Comparison of ENCODE assay signal across 8 mouse cellular contexts in the genomic region with DNA sequence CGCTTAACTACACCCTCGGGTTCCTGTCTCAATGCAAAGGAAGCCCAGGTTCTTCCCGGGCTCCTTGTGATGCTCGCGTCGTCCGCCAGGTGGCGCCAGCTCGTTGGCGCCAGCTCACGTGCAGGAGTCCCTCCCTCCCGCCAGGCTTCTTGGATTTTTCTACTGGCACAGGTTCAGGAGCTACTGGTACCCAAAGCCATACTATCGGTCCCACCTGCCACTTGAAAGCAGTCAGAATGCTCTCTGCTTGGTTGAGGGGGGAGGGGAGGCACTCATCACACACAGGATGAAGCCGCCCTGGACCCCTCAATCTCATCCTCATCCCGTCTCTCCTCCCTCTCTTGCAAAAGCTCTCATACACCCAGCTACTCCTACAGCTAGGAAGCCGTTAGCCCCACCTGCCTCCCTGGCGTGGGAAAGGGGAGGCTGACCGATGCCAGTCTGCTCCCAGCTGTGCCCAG. TPM values are rescaled to one million over a fixed set of nuclear protein-coding genes. Genes with fewer than 3 reads are reported as not detected.
A peak's percentile ranks its signal among the peaks of the same experiment; 100 is the strongest.
DNase-seq lines count a peak whose midpoint lies in the region; ATAC-seq and TF ChIP-seq lines count a peak whose summit lies in the region.

No protein-coding gene starts in this region.

- 5% methylated on average over 18 of the region's 18 CpGs for WGBS in forebrain, postnatal 0 days
- 3% methylated on average over 18 of the region's 18 CpGs for WGBS in hindbrain, embryonic 14.5 days

- H3K9me3 ChIP-seq in forebrain, postnatal 0 days (ENCODE audit: low read length): no peaks in the 10 kb centered on the region
- H3K9me3 ChIP-seq in hindbrain, embryonic 14.5 days (ENCODE audit: control insufficient read depth, low read length): no peaks in the 10 kb centered on the region
- H3K9me3 ChIP-seq in megakaryocyte, embryonic 14.5 days: no peaks in the 10 kb centered on the region

- ATAC-seq in forebrain, postnatal 0 days: peak; percentile 30
- ATAC-seq in hindbrain, embryonic 14.5 days (ENCODE audit: low FRiP score): 0 out of 2 replicates have a peak, but pooled peaks have one; percentile 47

- peaks cover 6% of the 10 kb centered on the region; the same call in 1 of the 2 replicates for H3K4me1 ChIP-seq in forebrain, postnatal 0 days (ENCODE audit: insufficient read depth)
- peaks cover 5% of the 10 kb centered on the region for H3K4me1 ChIP-seq in hindbrain, embryonic 14.5 days (replicated peaks; ENCODE audit: control insufficient read depth, insufficient read depth, low read length)
- H3K4me1 ChIP-seq in megakaryocyte, embryonic 14.5 days: peaks cover 34% of the 10 kb centered on the region

- no peak overlapping the region for H3K27ac ChIP-seq in forebrain, postnatal 0 days (ENCODE audit: low read depth, low read length)
- no peak overlapping the region for H3K27ac ChIP-seq in hindbrain, embryonic 14.5 days

- peak; percentile 95 for TF ChIP-seq CTCF in forebrain, postnatal 0 days (IDR thresholded peaks at IDR 0.05; ENCODE audit: low read depth)

- DNase-seq in NIH3T3 (ENCODE audit: low read depth): peak; percentile 91
- peak; percentile 69 to 81 for DNase-seq in cerebellum, adult 18-20 months
- peak; percentile 93 for DNase-seq in forebrain, postnatal 0 days
- peak; percentile 88 for DNase-seq in hindbrain, embryonic 14.5 days (ENCODE audit: low spot score)
- DNase-seq in left cerebral cortex, adult 18-20 months (ENCODE audit: low spot score in 2 of 2): peak; percentile 78 to 82
- peak; percentile 81 for DNase-seq in right cerebral cortex, postnatal 14 days
- peak; percentile 67 for DNase-seq in yolk sac, embryonic 10.5 days (ENCODE audit: low spot score)

- peak overlapping the region; percentile 27 for H3K4me2 ChIP-seq in forebrain, postnatal 0 days (ENCODE audit: low read depth)
- peak overlapping the region; percentile 32; the same call in 1 of the 2 replicates for H3K4me2 ChIP-seq in hindbrain, embryonic 14.5 days (replicated peaks)

- no peak overlapping the region for H3K4me3 ChIP-seq in forebrain, postnatal 0 days (ENCODE audit: low read depth, low read length)
- H3K4me3 ChIP-seq in hindbrain, embryonic 14.5 days (replicated peaks; ENCODE audit: low read length): no peak overlapping the region
- peak overlapping the region; percentile 19 for H3K4me3 ChIP-seq in megakaryocyte, embryonic 14.5 days (replicated peaks)

- no peaks in the 10 kb centered on the region for H3K36me3 ChIP-seq in forebrain, postnatal 0 days (ENCODE audit: insufficient read depth)
- no peaks in the 10 kb centered on the region for H3K36me3 ChIP-seq in hindbrain, embryonic 14.5 days (replicated peaks; ENCODE audit: control insufficient read depth, insufficient read depth)
- H3K36me3 ChIP-seq in megakaryocyte, embryonic 14.5 days (replicated peaks; ENCODE audit: low read length): no peaks in the 10 kb centered on the region

- H3K27me3 ChIP-seq in forebrain, postnatal 0 days (ENCODE audit: insufficient read depth, low read length): no peaks in the 10 kb centered on the region
- peaks cover 3% of the 10 kb centered on the region; the same call in 1 of the 2 replicates for H3K27me3 ChIP-seq in hindbrain, embryonic 14.5 days (ENCODE audit: control insufficient read depth, insufficient read depth, low read length)
- peaks cover 59% of the 10 kb centered on the region for H3K27me3 ChIP-seq in megakaryocyte, embryonic 14.5 days (replicated peaks)

- no peak overlapping the region for H3K9ac ChIP-seq in forebrain, postnatal 0 days
- no peak overlapping the region for H3K9ac ChIP-seq in hindbrain, embryonic 14.5 days

RNA-seq across cellular contexts. Expression of gene Pnpla1, which starts 21.8 kb away (rescaled TPM):
- total RNA-seq in forebrain, postnatal 0 days (2014; rRNA removed): not detected in 2 replicates
- polyA plus RNA-seq in forebrain, postnatal 0 days (2015; fragmentation: Nextera tagmentation; extraction: Ambion mirVana): 0.04 TPM in 1 of 2 replicates, not detected in the other
- 0.07 TPM in 1 of 2 replicates, not detected in the other for polyA plus RNA-seq in hindbrain, embryonic 14.5 days (2014; fragmentation: Nextera tagmentation; extraction: Ambion mirVana)
- under 1 TPM; 0.53 to 0.54 TPM for total RNA-seq in left cerebral cortex, adult 18-20 months (2021)
- polyA plus RNA-seq in megakaryocyte, embryonic 14.5 days (2012; ENCODE audit: insufficient read depth, low replicate concordance): 0.10 TPM in 1 of 2 replicates, not detected in the other

RNA-seq across cellular contexts. Expression of gene 4930539E08Rik, which starts 35.2 kb away (rescaled TPM):
- total RNA-seq in forebrain, postnatal 0 days (2014; rRNA removed): 3.3 and 4.1 TPM in 2 replicates
- 1.8 and 2.1 TPM in 2 replicates for polyA plus RNA-seq in forebrain, postnatal 0 days (2015; fragmentation: Nextera tagmentation; extraction: Ambion mirVana)
- 1.2 and 1.3 TPM in 2 replicates for polyA plus RNA-seq in hindbrain, embryonic 14.5 days (2014; fragmentation: Nextera tagmentation; extraction: Ambion mirVana)
- total RNA-seq in left cerebral cortex, adult 18-20 months (2021): 10 to 100 TPM in 1 of 2 experiments, 1 to 10 TPM in 1; 8.6 to 10.7 TPM
- not detected in 2 replicates for polyA plus RNA-seq in megakaryocyte, embryonic 14.5 days (2012; ENCODE audit: insufficient read depth, low replicate concordance)
